Mouse (Mus musculus): ENCODE data around the gene Ccdc190. TPM values are rescaled to one million over a fixed set of nuclear protein-coding genes. Genes with fewer than 3 reads are reported as not detected.

Gene Ccdc190
- total and polyA plus RNA-seq, 3 experiments: not detected

DNA sequence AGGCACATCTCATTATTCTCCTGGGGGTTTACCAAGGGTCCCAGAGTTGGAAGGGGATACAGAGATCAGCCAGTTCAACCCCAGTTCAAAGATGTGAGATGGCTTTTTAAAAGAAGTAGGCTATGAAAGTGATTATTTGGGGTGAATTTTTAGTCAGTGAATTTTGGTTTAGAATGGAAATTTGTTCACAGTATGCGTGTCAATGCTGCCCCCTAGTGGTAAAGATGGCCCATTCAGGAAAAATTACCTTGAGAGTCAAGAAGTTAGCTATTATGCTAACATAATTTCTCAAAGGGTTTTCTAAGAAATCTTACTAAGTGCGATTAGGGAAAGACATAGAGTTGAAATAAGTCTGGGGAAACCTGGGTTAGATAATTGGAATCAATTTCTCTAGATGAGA lies 10.9 kb downstream of the Ccdc190 start:
- Histone ChIP-seq H3K9ac (ENCODE audit: insufficient read depth, low read depth) (no peak overlapping the region), H3K4me3 (replicated peaks in 1 of 3; ENCODE audit: low read depth in 2 of 3, low read length in 2 of 3, poor library complexity in 1 of 3) (no peak overlapping the region), H3K9me3 (replicated peaks; ENCODE audit: low read length) (no peaks in the 10 kb centered on the region), H3K27me3 (replicated peaks) (no peaks in the 10 kb centered on the region), H3K4me2 (ENCODE audit: insufficient read depth, low read depth, poor library complexity, severe bottlenecking) (no peak overlapping the region), H3K79me2 (replicated peaks; ENCODE audit: control insufficient read depth, extremely low read depth, insufficient read depth, poor library complexity, severe bottlenecking) (no peaks in the 10 kb centered on the region), H3K4me1 (ENCODE audit: control insufficient read depth in 1 of 2, insufficient read depth in 2 of 2) (0 out of 4 replicates have a peak, but pooled peaks cover 0 to 3% of the 10 kb centered on the region in 2 experiments), H3K27ac (ENCODE audit: insufficient read depth, low read depth) (no peak overlapping the region), H3K36me3 (replicated peaks in 1 of 2; ENCODE audit: control insufficient read depth in 1 of 2, insufficient read depth in 1 of 2, low read length in 1 of 2) (no peaks in the 10 kb centered on the region)
- dilution Hi-C loops (cut with MboI; ENCODE audit: extremely low pct_ligation_motif_present, extremely low pct_unique_long_range_greater_than_20kb, low sequenced_read_pairs): no loop called here
- TF ChIP-seq RAD21 (IDR thresholded peaks at IDR 0.05; ENCODE audit: low read depth, low read length) (peak; percentile 82), SMC3 (IDR thresholded peaks at IDR 0.05; ENCODE audit: low read depth, low read length) (peak; percentile 54), CTCF (conservative IDR thresholded peaks at IDR 0.05 in 1 of 2, IDR thresholded peaks at IDR 0.05 in 1 of 2; ENCODE audit: low read depth in 2 of 2, low read length in 2 of 2) (peak; percentile 44 to 81; a peak in 3 of 4 replicates), ETS1 (conservative IDR thresholded peaks at IDR 0.05; ENCODE audit: low read depth, low read length) (no peak), UBTF (IDR thresholded peaks at IDR 0.05; ENCODE audit: low read depth, low read length) (no peak), BHLHE40 (IDR thresholded peaks at IDR 0.05; ENCODE audit: low read depth, low read length) (no peak), MYC (IDR thresholded peaks at IDR 0.05; ENCODE audit: low read depth, low read length) (no peak)
- peak; percentile 57 for DNase-seq (ENCODE audit: extremely low read depth)
- in situ Hi-C loops (cut with MboI; ENCODE audit: low pct_ligation_motif_present, low pct_unique_long_range_greater_than_20kb, low sequenced_read_pairs): no loop called here

DNA sequence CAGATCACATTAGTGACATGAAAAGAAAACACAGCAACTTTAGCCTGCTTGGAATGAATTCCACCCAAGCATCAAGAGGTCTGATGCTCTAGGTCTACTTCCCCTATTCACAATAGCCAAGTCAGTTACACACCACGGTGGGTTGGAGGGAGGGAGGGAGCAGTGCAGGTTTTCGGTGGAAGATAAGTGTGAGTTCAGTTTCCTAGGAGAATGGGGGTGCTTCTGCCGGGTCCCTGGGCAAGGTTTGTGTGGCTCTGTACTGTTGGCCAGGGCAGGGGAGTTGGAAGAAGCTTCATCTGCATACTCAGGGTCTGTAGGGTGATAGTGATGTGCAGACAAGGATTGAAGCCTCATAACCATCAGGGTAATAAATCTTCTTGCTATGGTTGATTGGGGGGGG lies 17.6 kb downstream of the Ccdc190 start:
- Histone ChIP-seq H3K4me2 (ENCODE audit: insufficient read depth, low read depth, poor library complexity, severe bottlenecking) (no peak overlapping the region), H3K4me3 (replicated peaks in 1 of 3; ENCODE audit: low read depth in 2 of 3, low read length in 2 of 3, poor library complexity in 1 of 3) (no peak overlapping the region), H3K27ac (ENCODE audit: insufficient read depth, low read depth) (no peak overlapping the region), H3K9ac (ENCODE audit: insufficient read depth, low read depth) (no peak overlapping the region), H3K9me3 (replicated peaks; ENCODE audit: low read length) (peaks cover 2% of the 10 kb centered on the region), H3K79me2 (replicated peaks; ENCODE audit: control insufficient read depth, extremely low read depth, insufficient read depth, poor library complexity, severe bottlenecking) (no peaks in the 10 kb centered on the region), H3K27me3 (replicated peaks) (no peaks in the 10 kb centered on the region), H3K4me1 (ENCODE audit: control insufficient read depth in 1 of 2, insufficient read depth in 2 of 2) (no peaks in the 10 kb centered on the region), H3K36me3 (replicated peaks in 1 of 2; ENCODE audit: control insufficient read depth in 1 of 2, insufficient read depth in 1 of 2, low read length in 1 of 2) (peaks cover 0 to 11% of the 10 kb centered on the region in 2 experiments)
- no peak for TF ChIP-seq MXI1 (IDR thresholded peaks at IDR 0.05; ENCODE audit: low read depth, low read length)
- no peak for TF ChIP-seq HCFC1 (IDR thresholded peaks at IDR 0.05; ENCODE audit: low read depth, low read length)
- TF ChIP-seq MYC (IDR thresholded peaks at IDR 0.05; ENCODE audit: low read depth, low read length): no peak
- no peak for TF ChIP-seq ELF1 (IDR thresholded peaks at IDR 0.05; ENCODE audit: low read depth, low read length)
- TF ChIP-seq USF2 (conservative IDR thresholded peaks at IDR 0.05; ENCODE audit: low read depth, low read length): no peak
- TF ChIP-seq CTCF (conservative IDR thresholded peaks at IDR 0.05 in 1 of 2, IDR thresholded peaks at IDR 0.05 in 1 of 2; ENCODE audit: low read depth in 2 of 2, low read length in 2 of 2): no peak
- no peak for TF ChIP-seq ZC3H11A (IDR thresholded peaks at IDR 0.05; ENCODE audit: low read depth, low read length)
- TF ChIP-seq ZNF384 (IDR thresholded peaks at IDR 0.05; ENCODE audit: low read depth, low read length): no peak
- TF ChIP-seq GABPA (IDR thresholded peaks at IDR 0.05; ENCODE audit: insufficient replicate concordance, low read depth, low read length): no peak
- no peak for TF ChIP-seq CHD2 (IDR thresholded peaks at IDR 0.05; ENCODE audit: low read length)
- TF ChIP-seq SMC3 (IDR thresholded peaks at IDR 0.05; ENCODE audit: low read depth, low read length): no peak
- TF ChIP-seq ZKSCAN1 (IDR thresholded peaks at IDR 0.05; ENCODE audit: borderline replicate concordance, low read depth, low read length): no peak
- dilution Hi-C loops (cut with MboI; ENCODE audit: extremely low pct_ligation_motif_present, extremely low pct_unique_long_range_greater_than_20kb, low sequenced_read_pairs) (no loop called here), in situ Hi-C loops (cut with MboI; ENCODE audit: low pct_ligation_motif_present, low pct_unique_long_range_greater_than_20kb, low sequenced_read_pairs) (loop anchor here (10.0 kb wide), 1 partner anchor 189 kb away; no protein-coding TSS in a partner anchor)
- no peak for DNase-seq (ENCODE audit: extremely low read depth)

Data from CH12.LX (cell line).